Comparison of ENCODE assay signal across 9 mouse cellular contexts in the genomic region with DNA sequence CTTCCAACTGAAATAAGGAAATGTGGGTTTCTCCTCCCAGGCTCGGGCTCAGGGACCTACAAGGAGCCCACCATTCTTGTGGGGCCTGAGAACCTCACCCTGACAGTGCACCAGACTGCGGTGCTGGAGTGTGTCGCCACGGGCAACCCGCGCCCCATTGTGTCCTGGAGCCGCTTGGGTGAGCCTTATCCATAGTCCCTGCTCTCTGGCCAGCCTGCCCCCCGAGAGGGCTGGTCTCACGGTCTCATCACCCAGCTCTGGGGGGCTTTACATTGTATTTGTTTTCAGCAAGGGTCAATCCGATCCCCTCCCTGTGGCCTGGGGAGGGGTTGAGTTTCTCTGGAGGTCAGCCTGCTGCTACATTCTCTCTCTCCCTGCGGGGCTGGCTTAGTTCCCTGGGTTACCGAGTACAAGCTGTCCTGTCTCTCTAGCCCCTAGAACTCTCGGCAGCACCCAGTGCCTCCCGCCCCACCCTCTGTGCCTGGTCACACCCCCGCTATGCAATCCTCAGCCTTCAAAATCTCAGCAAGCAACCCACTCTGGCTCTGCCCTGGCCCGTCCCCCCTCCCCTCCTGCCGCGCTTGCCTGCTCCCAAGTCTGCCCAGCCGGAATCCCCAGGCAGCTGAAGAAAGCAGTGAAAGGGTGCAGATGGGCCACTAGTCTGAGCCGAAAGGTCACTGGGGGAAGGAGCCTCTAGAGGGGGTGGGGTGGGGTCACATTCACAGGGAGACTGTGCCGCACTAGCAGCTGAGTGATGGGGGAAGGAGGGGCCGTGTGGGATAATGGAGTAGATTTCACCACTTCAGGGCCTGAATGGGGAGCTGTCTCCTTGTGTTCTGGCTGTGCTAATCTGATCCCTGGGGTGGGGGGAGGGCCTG. TPM values are rescaled to one million over a fixed set of nuclear protein-coding genes. Genes with fewer than 3 reads are reported as not detected.
DNase-seq lines count a peak whose midpoint lies in the region; ATAC-seq and TF ChIP-seq lines count a peak whose summit lies in the region.
"Had no signal": no experiment of that assay in that cellular context is flagged by ENCODE, and none has a peak within 500 bp of the region (broad histone marks: within the 10 kb centered on the region; RNA-seq: fewer than 3 reads in every experiment).

No protein-coding gene starts in this region.

- H3K27ac ChIP-seq in forebrain, postnatal 0 days (ENCODE audit: low read depth, low read length): peak overlapping the region; percentile 66
- H3K27ac ChIP-seq in neural tube, embryonic 15.5 days (replicated peaks): peak overlapping the region; percentile 77

- peaks cover 22% of the 10 kb centered on the region; the same call in 1 of the 2 replicates for H3K36me3 ChIP-seq in forebrain, postnatal 0 days (ENCODE audit: insufficient read depth)
- H3K36me3 ChIP-seq in neural tube, embryonic 15.5 days: peaks cover 10% of the 10 kb centered on the region

- DNase-seq in gastrocnemius, adult 18-20 months (ENCODE audit: low spot score): peak; percentile 61
- DNase-seq in gastrocnemius, postnatal 4 days (ENCODE audit: low spot score in 2 of 2): no peak
- DNase-seq in Muller cell, postnatal 12 days (ENCODE audit: inconsistent ontology term): peak; percentile 44
- peak; percentile 47 for DNase-seq in forebrain, postnatal 0 days
- peak; percentile 63 to 77 for DNase-seq in kidney, postnatal 4 days
- no peak for DNase-seq in right cerebral cortex, postnatal 25 days
- no peak for DNase-seq in frontal cortex, adult 2 months (ENCODE audit: extremely low spot score in 1 of 2, low spot score in 1 of 2)

- H3K9ac ChIP-seq in forebrain, postnatal 0 days: peak overlapping the region; percentile 25; the same call in 1 of the 2 replicates
- no peak overlapping the region; the same call in 1 of the 2 replicates for H3K9ac ChIP-seq in neural tube, embryonic 15.5 days (replicated peaks)

- peaks cover 9% of the 10 kb centered on the region for H3K4me1 ChIP-seq in forebrain, postnatal 0 days (ENCODE audit: insufficient read depth)
- peaks cover 68% of the 10 kb centered on the region for H3K4me1 ChIP-seq in neural tube, embryonic 15.5 days

- peak overlapping the region; percentile 32 for H3K4me2 ChIP-seq in forebrain, postnatal 0 days (ENCODE audit: low read depth)
- H3K4me2 ChIP-seq in neural tube, embryonic 15.5 days: peak overlapping the region; percentile 22; the same call in 1 of the 2 replicates

- ATAC-seq in forebrain, postnatal 0 days: peak; percentile 72
- ATAC-seq in neural tube, embryonic 15.5 days (ENCODE audit: low FRiP score): peak; percentile 43

- no peaks in the 10 kb centered on the region for H3K27me3 ChIP-seq in forebrain, postnatal 0 days (ENCODE audit: insufficient read depth, low read length)
- no peaks in the 10 kb centered on the region for H3K27me3 ChIP-seq in neural tube, embryonic 15.5 days (replicated peaks)

- no peak overlapping the region for H3K4me3 ChIP-seq in forebrain, postnatal 0 days (ENCODE audit: low read depth, low read length)
- no peak overlapping the region for H3K4me3 ChIP-seq in neural tube, embryonic 15.5 days (replicated peaks)
- H3K4me3 ChIP-seq: myocyte had no signal

- H3K9me3 ChIP-seq in forebrain, postnatal 0 days (ENCODE audit: low read length): no peaks in the 10 kb centered on the region
- H3K9me3 ChIP-seq in neural tube, embryonic 15.5 days (replicated peaks): no peaks in the 10 kb centered on the region

- 8% methylated on average over 22 of the region's 22 CpGs for WGBS in forebrain, postnatal 0 days
- WGBS in neural tube, embryonic 15.5 days: 9% methylated on average over 22 of the region's 22 CpGs

- no peak for TF ChIP-seq CTCF in forebrain, postnatal 0 days (IDR thresholded peaks at IDR 0.05; ENCODE audit: low read depth)

RNA-seq across cellular contexts. Expression of a gene that starts 16.6 kb away (rescaled TPM):
- total RNA-seq in gastrocnemius, adult 18-20 months (2021): 1 to 10 TPM; 3.6 to 3.7 TPM
- 1 to 10 TPM; 8.3 to 9.1 TPM for total RNA-seq in gastrocnemius, postnatal 4 days (2021)
- 6.1 and 6.3 TPM in 2 replicates for total RNA-seq in forebrain, postnatal 0 days (2014; rRNA removed)
- 4.2 and 6.7 TPM in 2 replicates for polyA plus RNA-seq in forebrain, postnatal 0 days (2015; fragmentation: Nextera tagmentation; extraction: Ambion mirVana)
- 6.4 and 8.9 TPM in 2 replicates for polyA plus RNA-seq in neural tube, embryonic 15.5 days (2015; fragmentation: Nextera tagmentation; extraction: Ambion mirVana)
- polyA plus RNA-seq in frontal cortex, adult 2 months (2012; rRNA removed): 3.9 TPM in 2 replicates

RNA-seq across cellular contexts. Expression of a gene that starts 37.6 kb away (rescaled TPM):
- under 1 TPM; 0.21 to 0.32 TPM for total RNA-seq in gastrocnemius, adult 18-20 months (2021)
- total RNA-seq in gastrocnemius, postnatal 4 days (2021): under 1 TPM; 0.88 to 0.91 TPM
- total RNA-seq in forebrain, postnatal 0 days (2014; rRNA removed): 2.7 and 3.0 TPM in 2 replicates
- polyA plus RNA-seq in forebrain, postnatal 0 days (2015; fragmentation: Nextera tagmentation; extraction: Ambion mirVana): 2.6 and 4.2 TPM in 2 replicates
- 7.9 and 8.9 TPM in 2 replicates for polyA plus RNA-seq in neural tube, embryonic 15.5 days (2015; fragmentation: Nextera tagmentation; extraction: Ambion mirVana)
- polyA plus RNA-seq in frontal cortex, adult 2 months (2012; rRNA removed): 2.6 and 3.1 TPM in 2 replicates
- polyA plus RNA-seq: myocyte had no signal

Comparison
In these comparisons a context has a peak if more than half of its experiments do, and no peak if none do; other contexts are left out.
1. DNase-seq: peak in gastrocnemius, adult 18-20 months (single experiment), Muller cell, postnatal 12 days (single experiment), forebrain, postnatal 0 days (single experiment) and kidney, postnatal 4 days (2 of 2); none in gastrocnemius, postnatal 4 days (0 of 2), right cerebral cortex, postnatal 25 days (single experiment) and frontal cortex, adult 2 months (0 of 2).